10 mouse cellular contexts compared by ENCODE assay signal in the genomic region with DNA sequence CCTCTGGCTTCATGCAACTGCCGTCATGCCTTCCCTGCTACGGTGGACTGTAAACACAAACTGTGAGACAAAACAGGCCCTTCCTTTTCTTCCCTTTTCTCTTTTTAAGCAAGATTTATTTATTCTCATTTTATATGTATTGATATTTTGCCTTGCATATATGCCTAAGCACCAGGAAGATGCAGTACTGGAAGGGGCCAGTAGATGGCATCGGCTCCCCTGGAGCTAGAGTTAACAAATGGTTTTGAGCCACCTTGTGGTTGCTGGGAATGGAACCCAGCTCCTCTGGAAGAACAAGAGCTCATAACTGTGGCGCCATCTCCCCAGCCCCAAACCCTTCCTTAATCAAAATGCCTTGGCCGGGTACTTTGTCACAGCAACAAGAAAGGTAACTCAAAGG. TPM values are rescaled to one million over a fixed set of nuclear protein-coding genes. Genes with fewer than 3 reads are reported as not detected.
A peak's percentile ranks its signal among the peaks of the same experiment; 100 is the strongest.
DNase-seq lines count a peak whose midpoint lies in the region; ATAC-seq and TF ChIP-seq lines count a peak whose summit lies in the region.
"Had no signal": no experiment of that assay in that cellular context is flagged by ENCODE, and none has a peak within 500 bp of the region (broad histone marks: within the 10 kb centered on the region; RNA-seq: fewer than 3 reads in every experiment).

No protein-coding gene starts in this region.

- no peaks in the 10 kb centered on the region for H3K27me3 ChIP-seq in intestine, postnatal 0 days (replicated peaks; ENCODE audit: control insufficient read depth, insufficient read depth, low read length)
- no peaks in the 10 kb centered on the region for H3K27me3 ChIP-seq in intestine, embryonic 15.5 days (replicated peaks)
- H3K27me3 ChIP-seq in stomach, postnatal 0 days (ENCODE audit: control insufficient read depth, insufficient read depth, low read length) = no peaks in the 10 kb centered on the region
- 0 out of 2 replicates have a peak, but pooled peaks cover 5% of the 10 kb centered on the region for H3K27me3 ChIP-seq in heart, embryonic 10.5 days (ENCODE audit: insufficient read depth, poor library complexity, severe bottlenecking)
- H3K27me3 ChIP-seq: embryonic facial prominence, embryonic 12.5 days had no signal

- TF ChIP-seq EP300 in stomach, postnatal 0 days (optimal IDR thresholded peaks at IDR 0.05) = no peak

- H3K9ac ChIP-seq in intestine, postnatal 0 days (ENCODE audit: low read depth, low read length) = no peak overlapping the region
- no peak overlapping the region for H3K9ac ChIP-seq in intestine, embryonic 15.5 days
- no peak overlapping the region for H3K9ac ChIP-seq in stomach, postnatal 0 days (ENCODE audit: low read length)
- H3K9ac ChIP-seq: embryonic facial prominence, embryonic 12.5 days had no signal

- no peak overlapping the region for H3K4me3 ChIP-seq in intestine, postnatal 0 days (ENCODE audit: low read depth, low read length)
- no peak overlapping the region for H3K4me3 ChIP-seq in intestine, embryonic 15.5 days (replicated peaks)
- H3K4me3 ChIP-seq in stomach, postnatal 0 days (ENCODE audit: low read depth, low read length) = no peak overlapping the region
- no peak overlapping the region for H3K4me3 ChIP-seq in heart, embryonic 10.5 days
- H3K4me3 ChIP-seq: embryonic facial prominence, embryonic 12.5 days had no signal

- no peaks in the 10 kb centered on the region for H3K9me3 ChIP-seq in intestine, postnatal 0 days (ENCODE audit: control insufficient read depth)
- no peaks in the 10 kb centered on the region for H3K9me3 ChIP-seq in intestine, embryonic 15.5 days
- H3K9me3 ChIP-seq in stomach, postnatal 0 days (ENCODE audit: control insufficient read depth, low read length) = no peaks in the 10 kb centered on the region
- no peaks in the 10 kb centered on the region for H3K9me3 ChIP-seq in heart, embryonic 10.5 days
- H3K9me3 ChIP-seq: embryonic facial prominence, embryonic 12.5 days had no signal

- no peak overlapping the region for H3K4me2 ChIP-seq in intestine, postnatal 0 days (replicated peaks; ENCODE audit: low read depth)
- H3K4me2 ChIP-seq in intestine, embryonic 15.5 days (replicated peaks) = no peak overlapping the region
- H3K4me2 ChIP-seq in stomach, postnatal 0 days (replicated peaks; ENCODE audit: low read depth) = no peak overlapping the region
- H3K4me2 ChIP-seq: embryonic facial prominence, embryonic 12.5 days had no signal

- peak; percentile 52 to 54 for DNase-seq in B cell, adult 2 months
- DNase-seq in R1 (ENCODE audit: low read depth, low spot score) = peak; percentile 92
- DNase-seq in hindlimb bud, embryonic 11.5 days (ENCODE audit: extremely low spot score, low read depth, low spot score) = peak; percentile 24
- DNase-seq in stomach, postnatal 0 days (ENCODE audit: low spot score) = peak; percentile 39
- DNase-seq in left cerebral cortex, adult 8-10 months (ENCODE audit: low spot score in 2 of 2) = no peak
- DNase-seq in heart, embryonic 10.5 days (ENCODE audit: low spot score) = no peak

- 78% methylated on average over 5 of the region's 5 CpGs for WGBS in intestine, postnatal 0 days
- WGBS in intestine, embryonic 15.5 days = 79% methylated on average over 5 of the region's 5 CpGs
- WGBS in stomach, postnatal 0 days = 79% methylated on average over 5 of the region's 5 CpGs
- 80% methylated on average over 5 of the region's 5 CpGs for WGBS in heart, embryonic 10.5 days

- H3K36me3 ChIP-seq in intestine, postnatal 0 days (ENCODE audit: control insufficient read depth, insufficient read depth) = no peaks in the 10 kb centered on the region
- no peaks in the 10 kb centered on the region for H3K36me3 ChIP-seq in intestine, embryonic 15.5 days
- no peaks in the 10 kb centered on the region for H3K36me3 ChIP-seq in stomach, postnatal 0 days (ENCODE audit: control insufficient read depth, insufficient read depth, low read length)
- no peaks in the 10 kb centered on the region for H3K36me3 ChIP-seq in heart, embryonic 10.5 days
- H3K36me3 ChIP-seq: embryonic facial prominence, embryonic 12.5 days had no signal

- H3K4me1 ChIP-seq in intestine, postnatal 0 days (replicated peaks; ENCODE audit: control insufficient read depth, insufficient read depth, low read length) = no peaks in the 10 kb centered on the region
- H3K4me1 ChIP-seq in intestine, embryonic 15.5 days (replicated peaks) = no peaks in the 10 kb centered on the region
- no peaks in the 10 kb centered on the region for H3K4me1 ChIP-seq in stomach, postnatal 0 days (replicated peaks; ENCODE audit: control insufficient read depth, insufficient read depth)
- H3K4me1 ChIP-seq in heart, embryonic 10.5 days = peaks cover 24% of the 10 kb centered on the region

- peak; percentile 74 for TF ChIP-seq CTCF in intestine, postnatal 0 days (IDR thresholded peaks at IDR 0.05; ENCODE audit: low read depth)
- TF ChIP-seq CTCF in stomach, postnatal 0 days (IDR thresholded peaks at IDR 0.05; ENCODE audit: low read depth) = peak; percentile 71

- H3K27ac ChIP-seq in intestine, postnatal 0 days (ENCODE audit: low read depth, low read length) = no peak overlapping the region
- H3K27ac ChIP-seq in intestine, embryonic 15.5 days = no peak overlapping the region
- H3K27ac ChIP-seq in stomach, postnatal 0 days (replicated peaks) = no peak overlapping the region
- no peak overlapping the region for H3K27ac ChIP-seq in heart, embryonic 10.5 days
- H3K27ac ChIP-seq: embryonic facial prominence, embryonic 12.5 days had no signal

- ATAC-seq in intestine, postnatal 0 days = no peak
- ATAC-seq in intestine, embryonic 15.5 days = no peak
- no peak for ATAC-seq in stomach, postnatal 0 days (ENCODE audit: low FRiP score, low TSS enrichment)

RNA-seq across cellular contexts. Expression of gene Pnpla5, which starts 12.5 kb away (rescaled TPM):
- polyA plus RNA-seq in intestine, postnatal 0 days (2015; fragmentation: Nextera tagmentation; extraction: Ambion mirVana) = not detected in 2 replicates
- polyA plus RNA-seq in intestine, embryonic 15.5 days (2015; fragmentation: Nextera tagmentation; extraction: Ambion mirVana) = not detected in 2 replicates
- not detected in 2 replicates for polyA plus RNA-seq in stomach, postnatal 0 days (2015; fragmentation: Nextera tagmentation; extraction: Ambion mirVana)
- not detected for total RNA-seq in left cerebral cortex, adult 8-10 months (2022)
- polyA plus RNA-seq in heart, embryonic 10.5 days (2016; fragmentation: Nextera tagmentation; extraction: Ambion mirVana) = not detected in 2 replicates
- polyA plus RNA-seq: embryonic facial prominence, embryonic 12.5 days; stomach, embryonic 16.5 days had no signal

RNA-seq across cellular contexts. Expression of gene Sult4a1, which starts 29.9 kb away (rescaled TPM):
- 3.8 and 4.5 TPM in 2 replicates for polyA plus RNA-seq in intestine, postnatal 0 days (2015; fragmentation: Nextera tagmentation; extraction: Ambion mirVana)
- 4.7 and 6.1 TPM in 2 replicates for polyA plus RNA-seq in intestine, embryonic 15.5 days (2015; fragmentation: Nextera tagmentation; extraction: Ambion mirVana)
- 3.9 and 4.0 TPM in 2 replicates for polyA plus RNA-seq in stomach, postnatal 0 days (2015; fragmentation: Nextera tagmentation; extraction: Ambion mirVana)
- total RNA-seq in left cerebral cortex, adult 8-10 months (2022) = 100 to 1,000 TPM; 393 to 440 (median 417) TPM
- 0.86 and 1.8 TPM in 2 replicates for polyA plus RNA-seq in heart, embryonic 10.5 days (2016; fragmentation: Nextera tagmentation; extraction: Ambion mirVana)

RNA-seq across cellular contexts. Expression of gene Pnpla3, which starts 32.2 kb away (rescaled TPM):
- 0.59 and 0.65 TPM in 2 replicates for polyA plus RNA-seq in intestine, postnatal 0 days (2015; fragmentation: Nextera tagmentation; extraction: Ambion mirVana)
- polyA plus RNA-seq in intestine, embryonic 15.5 days (2015; fragmentation: Nextera tagmentation; extraction: Ambion mirVana) = 0.46 and 1.2 TPM in 2 replicates
- 3.0 and 4.1 TPM in 2 replicates for polyA plus RNA-seq in stomach, postnatal 0 days (2015; fragmentation: Nextera tagmentation; extraction: Ambion mirVana)
- total RNA-seq in left cerebral cortex, adult 8-10 months (2022) = 10 to 100 TPM in 3 of 4 experiments, 1 to 10 TPM in 1; 9.3 to 12.4 (median 12.2) TPM
- polyA plus RNA-seq in heart, embryonic 10.5 days (2016; fragmentation: Nextera tagmentation; extraction: Ambion mirVana) = 0.51 and 0.68 TPM in 2 replicates

RNA-seq across cellular contexts. Expression of gene Samm50, which starts 56.6 kb away (rescaled TPM):
- polyA plus RNA-seq in intestine, postnatal 0 days (2015; fragmentation: Nextera tagmentation; extraction: Ambion mirVana) = 104 and 110 TPM in 2 replicates
- polyA plus RNA-seq in intestine, embryonic 15.5 days (2015; fragmentation: Nextera tagmentation; extraction: Ambion mirVana) = 148 and 151 TPM in 2 replicates
- polyA plus RNA-seq in stomach, postnatal 0 days (2015; fragmentation: Nextera tagmentation; extraction: Ambion mirVana) = 92.3 and 97.4 TPM in 2 replicates
- 100 to 1,000 TPM; 102 to 106 (median 104) TPM for total RNA-seq in left cerebral cortex, adult 8-10 months (2022)
- 122 and 132 TPM in 2 replicates for polyA plus RNA-seq in heart, embryonic 10.5 days (2016; fragmentation: Nextera tagmentation; extraction: Ambion mirVana)

Comparison
In these comparisons a context has a peak if more than half of its experiments do, and no peak if none do; other contexts are left out.
1. DNase-seq: peak in B cell, adult 2 months (2 of 2), R1 (single experiment), hindlimb bud, embryonic 11.5 days (single experiment) and stomach, postnatal 0 days (single experiment); none in left cerebral cortex, adult 8-10 months (0 of 2) and heart, embryonic 10.5 days (single experiment).